In the genomic region with DNA sequence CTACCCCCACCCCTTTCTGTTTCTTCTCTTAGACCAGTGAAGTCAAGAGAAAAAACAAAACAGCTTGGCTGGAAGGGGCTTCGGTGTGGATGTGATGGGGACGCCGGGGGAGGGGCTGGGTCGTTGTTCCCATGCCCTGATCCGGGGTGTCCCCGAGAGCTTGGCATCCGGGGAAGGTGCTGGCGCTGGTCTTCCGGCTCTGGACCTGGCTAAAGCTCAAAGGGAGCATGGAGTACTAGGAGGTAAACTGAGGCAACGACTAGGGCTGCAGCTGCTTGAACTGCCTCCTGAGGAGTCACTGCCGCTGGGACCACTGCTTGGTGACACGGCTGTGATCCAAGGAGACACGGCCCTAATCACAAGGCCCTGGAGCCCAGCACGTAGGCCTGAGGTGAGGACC, we compare ENCODE assay signal across 8 mouse cellular contexts. TPM values are rescaled to one million over a fixed set of nuclear protein-coding genes. Genes with fewer than 3 reads are reported as not detected.
A peak's percentile ranks its signal among the peaks of the same experiment; 100 is the strongest.
DNase-seq lines count a peak whose midpoint lies in the region; ATAC-seq and TF ChIP-seq lines count a peak whose summit lies in the region.

No protein-coding gene starts in this region.

- intact Hi-C loops in gastrocnemius, adult 2 months (cut with DNase I), result no loop called here

- no peak for TF ChIP-seq CTCF in gastrocnemius, adult 2 months (IDR thresholded peaks at IDR 0.05)
- TF ChIP-seq CTCF in spleen, adult 2 months (IDR thresholded peaks at IDR 0.05; ENCODE audit: extremely low read depth, insufficient read depth, insufficient read length, insufficient replicate concordance), result no peak

- H3K4me3 ChIP-seq in gastrocnemius, adult 2 months, result peak overlapping the region; percentile 86
- H3K4me3 ChIP-seq in spleen, adult 2 months (ENCODE audit: extremely low read depth, insufficient read depth, insufficient read length), result 0 out of 2 replicates have a peak overlapping the region, but pooled peaks have one; percentile 58
- peak overlapping the region; percentile 61 for H3K4me3 ChIP-seq in limb, embryonic 14.5 days (replicated peaks; ENCODE audit: low read length)
- H3K4me3 ChIP-seq in stomach, embryonic 16.5 days (replicated peaks; ENCODE audit: low read length), result peak overlapping the region; percentile 73

- H3K4me1 ChIP-seq in spleen, adult 2 months (ENCODE audit: control insufficient read depth, insufficient read depth, insufficient read length), result peaks cover 11% of the 10 kb centered on the region
- peaks cover 21% of the 10 kb centered on the region for H3K4me1 ChIP-seq in limb, embryonic 14.5 days (ENCODE audit: control insufficient read depth, insufficient read depth, low read length)
- peaks cover 39% of the 10 kb centered on the region for H3K4me1 ChIP-seq in stomach, embryonic 16.5 days (ENCODE audit: control insufficient read depth, insufficient read depth, low read length)

- H3K27ac ChIP-seq in gastrocnemius, adult 2 months, result peak overlapping the region; percentile 91
- H3K27ac ChIP-seq in spleen, adult 2 months (ENCODE audit: insufficient read depth, low read length), result no peak overlapping the region
- no peak overlapping the region; the same call in 1 of the 2 replicates for H3K27ac ChIP-seq in limb, embryonic 14.5 days (replicated peaks; ENCODE audit: low read depth, low read length)
- peak overlapping the region; percentile 93 for H3K27ac ChIP-seq in stomach, embryonic 16.5 days (ENCODE audit: low read length)

- WGBS in spleen, adult 2 months, result 60% methylated on average over 14 of the region's 14 CpGs
- 33% methylated on average over 14 of the region's 14 CpGs for WGBS in limb, embryonic 14.5 days
- WGBS in stomach, embryonic 16.5 days, result 23% methylated on average over 14 of the region's 14 CpGs

- no peak for DNase-seq in gastrocnemius, adult 2 months
- no peak for DNase-seq in gastrocnemius, adult 8-10 months (ENCODE audit: low spot score in 2 of 2)
- no peak for DNase-seq in spleen, adult 2 months (ENCODE audit: low read depth in 1 of 2, low spot score in 2 of 2)
- no peak for DNase-seq in spleen, postnatal 36 days (ENCODE audit: low spot score in 2 of 2)
- no peak for DNase-seq in limb, embryonic 14.5 days (ENCODE audit: low spot score)
- no peak for DNase-seq in c-Kit-positive CD71-positive TER-119-positive erythroid progenitor cells, embryonic 14.5 days (ENCODE audit: low spot score)
- DNase-seq in layer of hippocampus, adult 18-20 months (ENCODE audit: low spot score in 2 of 2), result no peak

- no peaks in the 10 kb centered on the region for H3K27me3 ChIP-seq in spleen, adult 2 months (ENCODE audit: control insufficient read depth, insufficient read depth, low read length)
- peaks cover 3% of the 10 kb centered on the region for H3K27me3 ChIP-seq in limb, embryonic 14.5 days (ENCODE audit: control insufficient read depth, insufficient read depth, low read length)
- H3K27me3 ChIP-seq in stomach, embryonic 16.5 days (ENCODE audit: control insufficient read depth, insufficient read depth, low read length), result no peaks in the 10 kb centered on the region

- no peak for ATAC-seq in limb, embryonic 14.5 days (ENCODE audit: low FRiP score, low read depth)
- no peak for ATAC-seq in stomach, embryonic 16.5 days (ENCODE audit: insufficient read depth, low FRiP score)

- H3K9me3 ChIP-seq in limb, embryonic 14.5 days (ENCODE audit: control insufficient read depth, low read length), result no peaks in the 10 kb centered on the region
- no peaks in the 10 kb centered on the region for H3K9me3 ChIP-seq in stomach, embryonic 16.5 days (replicated peaks; ENCODE audit: control insufficient read depth, low read length)

- peaks cover 15% of the 10 kb centered on the region for H3K36me3 ChIP-seq in spleen, adult 2 months (ENCODE audit: control insufficient read depth, insufficient read depth, low read length)
- H3K36me3 ChIP-seq in limb, embryonic 14.5 days (ENCODE audit: control insufficient read depth, insufficient read depth, low read length), result peaks cover 61% of the 10 kb centered on the region
- H3K36me3 ChIP-seq in stomach, embryonic 16.5 days (ENCODE audit: control insufficient read depth, insufficient read depth, low read length), result peaks cover 15% of the 10 kb centered on the region

- H3K4me2 ChIP-seq in limb, embryonic 14.5 days (replicated peaks; ENCODE audit: low read depth, low read length, severe bottlenecking), result peak overlapping the region; percentile 89
- H3K4me2 ChIP-seq in stomach, embryonic 16.5 days (ENCODE audit: low read depth, low read length), result peak overlapping the region; percentile 91

- no peak for TF ChIP-seq POLR2A in spleen, adult 2 months (IDR thresholded peaks at IDR 0.05; ENCODE audit: low read depth, low read length)
- no peak for TF ChIP-seq POLR2A in limb, embryonic 14.5 days (IDR thresholded peaks at IDR 0.05; ENCODE audit: borderline replicate concordance, extremely low read depth, insufficient read depth, insufficient read length)

- peak overlapping the region; percentile 80 for H3K9ac ChIP-seq in limb, embryonic 14.5 days (ENCODE audit: low read depth, low read length, severe bottlenecking)
- peak overlapping the region; percentile 83 for H3K9ac ChIP-seq in stomach, embryonic 16.5 days (ENCODE audit: low read length)

RNA-seq across cellular contexts. Expression of a gene that starts 1.2 kb away (rescaled TPM):
- 1 to 10 TPM; 6.9 to 9.3 TPM for total RNA-seq in gastrocnemius, adult 2 months (2021)
- total RNA-seq in gastrocnemius, adult 8-10 months (2022), result 1 to 10 TPM; 4.3 to 6.2 (median 5.1) TPM
- 18.4 and 18.9 TPM in 2 replicates for polyA plus RNA-seq in spleen, adult 2 months (2012; rRNA removed)
- polyA plus RNA-seq in limb, embryonic 14.5 days (2012; rRNA removed), result 271 and 326 TPM in 2 replicates
- polyA plus RNA-seq in limb, embryonic 14.5 days (2014; fragmentation: Nextera tagmentation; extraction: Ambion mirVana), result 358 and 403 TPM in 2 replicates
- 190 and 193 TPM in 2 replicates for polyA plus RNA-seq in stomach, embryonic 16.5 days (2015; fragmentation: Nextera tagmentation; extraction: Ambion mirVana)
- 10 to 100 TPM in 1 of 2 experiments, 1 to 10 TPM in 1; 9.4 to 11.0 TPM for total RNA-seq in layer of hippocampus, adult 18-20 months (2021)

RNA-seq across cellular contexts. Expression of a gene that starts 5.1 kb away (rescaled TPM):
- total RNA-seq in gastrocnemius, adult 2 months (2021), result not detected
- not detected for total RNA-seq in gastrocnemius, adult 8-10 months (2022)
- polyA plus RNA-seq in spleen, adult 2 months (2012; rRNA removed), result 0.47 and 0.59 TPM in 2 replicates
- polyA plus RNA-seq in limb, embryonic 14.5 days (2012; rRNA removed), result 3.4 and 5.5 TPM in 2 replicates
- 10.4 and 22.3 TPM in 2 replicates for polyA plus RNA-seq in limb, embryonic 14.5 days (2014; fragmentation: Nextera tagmentation; extraction: Ambion mirVana)
- 50.6 and 109 TPM in 2 replicates for polyA plus RNA-seq in stomach, embryonic 16.5 days (2015; fragmentation: Nextera tagmentation; extraction: Ambion mirVana)
- total RNA-seq in layer of hippocampus, adult 18-20 months (2021), result not detected

RNA-seq across cellular contexts. Expression of a gene that starts 5.9 kb away (rescaled TPM):
- not detected for total RNA-seq in gastrocnemius, adult 2 months (2021)
- not detected for total RNA-seq in gastrocnemius, adult 8-10 months (2022)
- polyA plus RNA-seq in spleen, adult 2 months (2012; rRNA removed), result 4.8 and 5.6 TPM in 2 replicates
- 0.45 and 0.47 TPM in 2 replicates for polyA plus RNA-seq in limb, embryonic 14.5 days (2012; rRNA removed)
- 0.64 and 1.3 TPM in 2 replicates for polyA plus RNA-seq in limb, embryonic 14.5 days (2014; fragmentation: Nextera tagmentation; extraction: Ambion mirVana)
- 0.48 and 1.0 TPM in 2 replicates for polyA plus RNA-seq in stomach, embryonic 16.5 days (2015; fragmentation: Nextera tagmentation; extraction: Ambion mirVana)
- total RNA-seq in layer of hippocampus, adult 18-20 months (2021), result not detected

RNA-seq across cellular contexts. Expression of a gene that starts 10.3 kb away (rescaled TPM):
- total RNA-seq in gastrocnemius, adult 2 months (2021), result 10 to 100 TPM in 1 of 2 experiments, 1 to 10 TPM in 1; 7.2 to 11.3 TPM
- total RNA-seq in gastrocnemius, adult 8-10 months (2022), result 1 to 10 TPM; 5.2 to 9.0 (median 6.6) TPM
- 123 and 134 TPM in 2 replicates for polyA plus RNA-seq in spleen, adult 2 months (2012; rRNA removed)
- 229 and 236 TPM in 2 replicates for polyA plus RNA-seq in limb, embryonic 14.5 days (2012; rRNA removed)
- 103 and 108 TPM in 2 replicates for polyA plus RNA-seq in limb, embryonic 14.5 days (2014; fragmentation: Nextera tagmentation; extraction: Ambion mirVana)
- 396 and 441 TPM in 2 replicates for polyA plus RNA-seq in stomach, embryonic 16.5 days (2015; fragmentation: Nextera tagmentation; extraction: Ambion mirVana)
- 1 to 10 TPM; 7.7 to 8.3 TPM for total RNA-seq in layer of hippocampus, adult 18-20 months (2021)

RNA-seq across cellular contexts. Expression of a gene that starts 13.5 kb away (rescaled TPM):
- total RNA-seq in gastrocnemius, adult 2 months (2021), result not detected
- total RNA-seq in gastrocnemius, adult 8-10 months (2022), result not detected
- polyA plus RNA-seq in spleen, adult 2 months (2012; rRNA removed), result 8.6 and 9.5 TPM in 2 replicates
- polyA plus RNA-seq in limb, embryonic 14.5 days (2012; rRNA removed), result 6.4 and 6.5 TPM in 2 replicates
- 3.4 and 3.5 TPM in 2 replicates for polyA plus RNA-seq in limb, embryonic 14.5 days (2014; fragmentation: Nextera tagmentation; extraction: Ambion mirVana)
- polyA plus RNA-seq in stomach, embryonic 16.5 days (2015; fragmentation: Nextera tagmentation; extraction: Ambion mirVana), result 3.9 and 4.2 TPM in 2 replicates
- 1 to 10 TPM; 1.5 to 1.6 TPM for total RNA-seq in layer of hippocampus, adult 18-20 months (2021)

Comparison
In these comparisons a context has a peak if more than half of its experiments do, and no peak if none do; other contexts are left out.
1. H3K27ac ChIP-seq: peak in gastrocnemius, adult 2 months (single experiment) and stomach, embryonic 16.5 days (single experiment); none in spleen, adult 2 months (single experiment) and limb, embryonic 14.5 days (single experiment).
2. Peak in every context shown above with its lines, with median percentiles within 50 percentile points of each other: H3K4me3 ChIP-seq.